Mouse (Mus musculus) activated CD4-positive, CD25-positive, alpha-beta regulatory T cell, adult 9 weeks (primary cell): Measurements from ENCODE around the gene Atad1. TPM values are rescaled to one million over a fixed set of nuclear protein-coding genes. Genes with fewer than 3 reads are reported as not detected.

Source experiments
- polyA plus RNA-seq: library from polyadenylated mRNA; unstranded; fragments of 100-300 nt; shearing (Covaris generic); gene quantifications from one replicate; pipeline ENCODE4 v1.2.1, GENCODE M21; 2017

Gene Atad1
- 102 TPM for polyA plus RNA-seq

DNA sequence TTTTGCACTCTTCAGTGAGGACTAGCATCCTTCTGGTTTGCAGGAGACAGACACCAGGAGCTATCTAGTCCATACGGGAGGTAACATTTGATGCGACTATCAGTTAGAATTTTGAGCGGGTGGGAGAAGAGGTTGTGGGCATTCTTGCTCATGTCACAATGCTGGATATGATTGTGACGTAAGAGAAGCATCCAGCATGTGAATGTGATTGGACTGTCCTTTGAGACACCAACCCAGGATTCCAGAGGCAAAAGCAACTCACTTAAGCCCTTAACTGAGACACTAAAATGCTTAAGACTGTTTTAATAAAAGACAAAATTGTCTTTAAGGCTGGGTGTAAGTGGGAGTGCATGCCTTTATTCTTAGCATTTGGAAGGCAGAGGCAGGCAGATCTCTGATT lies at the start of gene Atad1:
Atad1 (minus strand) TSS at position 101 of the 400 bp plus-strand sequence.

DNA sequence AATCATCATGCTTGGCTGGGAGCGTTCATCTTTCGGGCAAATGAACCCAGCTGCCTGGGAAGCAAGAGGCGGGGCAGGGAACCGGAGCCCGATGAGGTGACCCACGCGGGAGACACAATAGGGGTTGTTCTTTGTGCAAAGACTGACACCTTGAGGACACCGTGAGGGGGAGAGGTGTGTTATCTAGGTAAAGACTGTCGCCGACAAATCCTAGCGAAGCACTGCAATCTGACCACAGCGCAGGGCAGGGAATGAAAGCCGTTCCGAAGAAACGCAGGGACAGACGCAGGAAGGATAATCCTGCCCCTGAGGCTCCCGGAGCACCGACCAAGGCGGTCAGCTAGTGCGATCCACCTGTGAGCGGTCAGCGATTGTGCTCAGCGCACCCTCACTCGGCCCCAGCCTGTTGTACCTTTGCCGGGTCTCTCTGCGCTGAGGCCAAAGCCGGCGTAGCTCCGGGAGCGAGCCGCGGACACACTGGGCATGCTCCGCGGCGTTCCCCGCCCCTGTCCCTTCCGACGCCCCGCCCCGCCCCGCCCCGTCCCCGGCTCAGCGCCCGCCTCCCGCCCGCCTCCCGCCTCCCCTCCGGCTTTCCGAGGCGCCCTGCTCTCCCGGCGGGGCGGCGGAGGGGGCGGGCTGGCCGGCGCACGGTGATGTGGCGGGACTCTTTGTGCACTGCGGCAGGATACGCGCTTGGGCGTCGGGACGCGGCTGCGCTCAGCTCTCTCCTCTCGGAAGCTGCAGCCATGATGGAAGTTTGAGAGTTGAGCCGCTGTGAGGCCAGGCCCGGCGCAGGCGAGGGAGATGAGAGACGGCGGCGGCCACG lies 17.5 kb upstream of the Atad1 start, which contains the start of gene Pten:
Pten (plus strand) TSS at position 598 of the 826 bp plus-strand sequence.

Other genes with a start within 250 kb of the Atad1 start
- gene Papss2, start 144.0 kb downstream of the Atad1 start, polyA plus RNA-seq: 0.12 TPM
- gene Pten, start 17.7 kb upstream of the Atad1 start, polyA plus RNA-seq: 26.5 TPM